Mouse (Mus musculus) ES-Bruce4 (cell line): ENCODE data around the gene Chid1.

ENCODE experiments used
- CTCF ChIP-seq: IDR thresholded peaks from one replicate; pipeline ENCODE4 v1.8.1; 2011; ENCODE audit warnings: low read depth, low read length
- EP300 ChIP-seq: IDR thresholded peaks from 2 replicates; pipeline ENCODE4 v1.6.1; 2011; ENCODE audit warnings: low read depth, low read length; ENCODE audit not compliant: insufficient read depth
- POLR2A ChIP-seq: IDR thresholded peaks from one replicate; pipeline ENCODE4 v1.8.1; 2011; ENCODE audit warnings: low read length; ENCODE audit not compliant: insufficient read depth

DNA sequence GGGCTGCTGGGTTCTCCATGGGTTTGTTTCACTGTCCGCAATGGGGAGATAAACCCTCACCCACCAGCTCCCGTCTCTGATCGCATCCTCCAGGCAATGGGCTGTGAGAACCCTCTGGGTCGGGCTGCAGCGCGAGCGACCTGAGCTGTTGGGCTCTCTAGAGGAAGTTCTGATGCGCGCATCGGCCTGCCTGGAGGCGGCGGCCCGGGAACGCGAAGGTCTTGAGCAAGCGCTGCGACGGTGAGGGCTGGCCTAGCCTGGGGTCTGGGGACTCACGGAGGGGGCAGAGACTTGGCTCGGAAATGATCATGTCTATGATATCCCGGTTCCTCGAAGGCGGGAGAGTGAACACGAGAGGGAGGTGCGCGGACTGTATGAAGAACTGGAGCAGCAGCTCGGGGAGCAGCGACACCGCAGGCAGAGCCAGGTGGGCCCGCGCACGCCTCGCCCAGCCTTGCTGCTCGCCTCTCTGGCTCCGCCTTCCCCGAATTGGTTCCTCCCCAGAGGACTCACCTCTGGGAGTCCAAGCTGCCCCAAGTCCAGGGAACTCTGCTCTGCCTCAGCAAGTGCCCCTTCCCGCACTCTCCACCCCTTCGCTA lies 75.0 kb downstream of the Chid1 start:
- TF ChIP-seq CTCF (no peak), POLR2A (no peak), EP300 (no peak)
